Mouse (Mus musculus) activated CD4-positive, CD25-positive, alpha-beta regulatory T cell, adult 4 months (primary cell): Measurements from ENCODE around the gene Nlgn3. TPM values are rescaled to one million over a fixed set of nuclear protein-coding genes. Genes with fewer than 3 reads are reported as not detected.

ENCODE experiments used
- polyA plus RNA-seq, 2 experiments: library from polyadenylated mRNA; unstranded; fragments of 100-300 nt; shearing (Covaris generic); gene quantifications; one replicate each; pipeline ENCODE4 v1.2.1; 2017

Gene Nlgn3
- polyA plus RNA-seq, 2 experiments from 2014 or later: 0.33 TPM; not detected in 1

Other genes starting within 250 kb of the Nlgn3 start
- under 1 TPM in 1 of 2 experiments, not detected in 1; 0.15 TPM for gene Tex11, start 239.5 kb upstream of the Nlgn3 start, polyA plus RNA-seq
- not detected for gene Slc7a3, start 213.1 kb upstream of the Nlgn3 start, polyA plus RNA-seq
- gene Snx12, start 76.6 kb upstream of the Nlgn3 start, polyA plus RNA-seq: 10 to 100 TPM; 53.4 to 57.9 TPM
- gene Foxo4, start 44.6 kb upstream of the Nlgn3 start, polyA plus RNA-seq: 1 to 10 TPM; 3.5 to 4.3 TPM
- gene Gm614, start 35.2 kb upstream of the Nlgn3 start, polyA plus RNA-seq: 1 to 10 TPM; 2.8 to 3.5 TPM
- gene Il2rg, start 30.9 kb upstream of the Nlgn3 start, polyA plus RNA-seq: 1,000 to 10,000 TPM; 1,410 to 1,592 TPM
- gene Gm20489, start 30.1 kb upstream of the Nlgn3 start, polyA plus RNA-seq: not detected
- gene Med12, start 25.1 kb upstream of the Nlgn3 start, polyA plus RNA-seq: 10 to 100 TPM; 61.4 to 95.8 TPM
- not detected for gene Gjb1, start 77.2 kb downstream of the Nlgn3 start, polyA plus RNA-seq
- gene Zmym3, start 121.7 kb downstream of the Nlgn3 start, polyA plus RNA-seq: 10 to 100 TPM in 1 of 2 experiments, 1 to 10 TPM in 1; 9.2 to 15.3 TPM
- 100 to 1,000 TPM; 322 to 342 TPM for gene Nono, start 130.2 kb downstream of the Nlgn3 start, polyA plus RNA-seq
- 1 to 10 TPM in 1 of 2 experiments, under 1 TPM in 1; 0.61 to 1.0 TPM for gene Itgb1bp2, start 149.9 kb downstream of the Nlgn3 start, polyA plus RNA-seq
- 10 to 100 TPM; 20.9 to 24.0 TPM for gene Taf1, start 233.6 kb downstream of the Nlgn3 start, polyA plus RNA-seq